Mouse (Mus musculus): ENCODE data around the gene BC147527. TPM values are rescaled to one million over a fixed set of nuclear protein-coding genes. Genes with fewer than 3 reads are reported as not detected.

Gene BC147527
- 2.5 to 5.6 TPM (median 4.4 TPM) in 4 replicates for total RNA-seq (2023; ENCODE audit: inconsistent age)

GRCm38 (mm10) chr13:120299991-120300442 lies at the start of gene BC147527:
Gene BC147527, plus strand, starts transcription at chr13:120300392.

GRCm38 (mm10) chr13:120262870-120263269 lies 37.3 kb upstream of the BC147527 start, which contains the start of gene AF067061:
Gene AF067061, plus strand, starts transcription at chr13:120263114.

GRCm38 (mm10) chr13:120316578-120316977 lies 16.4 kb downstream of the BC147527 start, which contains the start of gene Tcstv3:
Gene Tcstv3, plus strand, starts transcription at chr13:120316878.

Other genes starting within 250 kb of the BC147527 start
- 0.36 TPM in 1 of 4 replicates, not detected in the others for gene Gm21188, start 248.2 kb upstream of the BC147527 start, total RNA-seq (2023; ENCODE audit: inconsistent age)
- gene Gm20767, start 160.1 kb upstream of the BC147527 start, total RNA-seq (2023; ENCODE audit: inconsistent age): not detected in 4 replicates
- gene Gm21818, start 128.0 kb upstream of the BC147527 start, total RNA-seq (2023; ENCODE audit: inconsistent age): not detected in 4 replicates
- gene Gm21762, start 84.4 kb upstream of the BC147527 start, total RNA-seq (2023; ENCODE audit: inconsistent age): 0.80 TPM in 1 of 4 replicates, not detected in the others
- not detected in 4 replicates for gene Gm21731, start 61.3 kb upstream of the BC147527 start, total RNA-seq (2023; ENCODE audit: inconsistent age)
- 0.60 to 1.1 TPM (median 0.70 TPM) in 4 replicates for gene AF067061, start 37.3 kb upstream of the BC147527 start, total RNA-seq (2023; ENCODE audit: inconsistent age)
- not detected in 4 replicates for gene Tcstv3, start 16.5 kb downstream of the BC147527 start, total RNA-seq (2023; ENCODE audit: inconsistent age)

All from B cell, adult (primary cell).